Mouse (Mus musculus) layer of hippocampus, adult 2 months (tissue): ENCODE results near the gene Pdzd7. TPM values are rescaled to one million over a fixed set of nuclear protein-coding genes. Genes with fewer than 3 reads are reported as not detected.

Source experiments
- DNase-seq, 2 experiments: peaks; one replicate each; pipeline ENCODE4 v3.0.0; 2022; ENCODE audit warnings: low spot score in 2 of 2
- H3K27ac ChIP-seq: fragments of 200-600 bp; 2 replicates; pipeline ENCODE4 v1.8.1; 2022
- H3K4me3 ChIP-seq: fragments of 200-600 bp; 2 replicates; pipeline ENCODE4 v1.8.1; 2022; ENCODE audit warnings: mild to moderate bottlenecking
- CTCF ChIP-seq: fragments of 200-600 bp; conservative IDR thresholded peaks from 2 replicates; pipeline ENCODE4 v1.8.1; 2022; ENCODE audit warnings: antibody characterized with exemption, mild to moderate bottlenecking, moderate library complexity
- total RNA-seq, 2 experiments: library from RNA; stranded (reverse); gene quantifications; 2 replicates each; pipeline ENCODE4 v1.2.3; 2021

Gene Pdzd7
- total RNA-seq, 2 experiments from 2014 or later, result 2.1 to 3.3 TPM

DNA sequence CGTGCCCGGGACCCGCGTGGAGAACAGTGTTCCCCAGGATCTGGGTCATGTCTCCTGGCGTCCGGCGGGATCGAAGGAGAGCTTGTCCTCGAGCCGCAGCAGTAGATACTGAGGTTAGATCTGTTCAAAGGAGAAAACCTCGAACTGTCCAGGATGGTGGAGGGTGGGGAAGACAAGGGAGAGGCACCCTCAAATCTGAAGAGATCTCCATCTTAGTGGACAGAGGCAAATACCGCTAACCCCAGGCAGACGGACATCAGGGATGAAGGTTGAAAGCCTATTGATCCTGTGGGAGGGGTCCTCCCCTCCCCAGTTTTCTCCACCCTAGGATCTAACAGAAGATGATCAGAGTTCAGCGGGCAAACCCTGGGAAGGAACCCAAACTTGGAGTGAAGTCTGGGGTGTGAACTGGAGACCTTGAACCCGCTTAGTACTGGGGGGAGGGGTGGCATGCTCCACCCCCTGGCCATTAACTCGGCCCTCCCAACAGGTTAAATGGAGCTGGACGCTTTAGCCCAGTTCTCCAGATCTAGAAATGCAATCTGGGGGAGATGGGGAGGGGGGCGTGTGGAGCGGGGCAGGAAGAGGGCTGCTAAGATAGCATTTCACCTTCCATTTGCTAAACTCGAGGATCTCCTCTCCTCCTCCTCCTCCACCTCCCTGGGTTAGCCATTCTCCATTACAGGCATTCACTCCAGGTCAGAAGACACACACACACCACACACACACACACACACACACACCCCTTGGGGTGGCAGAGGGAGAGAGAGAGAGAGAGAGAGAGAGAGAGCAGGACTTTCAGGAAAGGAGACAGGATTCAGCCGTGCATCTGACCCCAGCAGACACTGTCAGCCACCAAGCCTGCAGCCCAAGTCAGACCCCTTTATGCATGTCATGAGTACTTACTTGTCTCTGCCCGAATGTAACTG is 55.7 kb downstream of the Pdzd7 start:
- DNase-seq, result no peak
- TF ChIP-seq CTCF, result no peak
- Histone ChIP-seq H3K27ac (peak overlapping the region; percentile 70), H3K4me3 (peak overlapping the region; percentile 73)

DNA sequence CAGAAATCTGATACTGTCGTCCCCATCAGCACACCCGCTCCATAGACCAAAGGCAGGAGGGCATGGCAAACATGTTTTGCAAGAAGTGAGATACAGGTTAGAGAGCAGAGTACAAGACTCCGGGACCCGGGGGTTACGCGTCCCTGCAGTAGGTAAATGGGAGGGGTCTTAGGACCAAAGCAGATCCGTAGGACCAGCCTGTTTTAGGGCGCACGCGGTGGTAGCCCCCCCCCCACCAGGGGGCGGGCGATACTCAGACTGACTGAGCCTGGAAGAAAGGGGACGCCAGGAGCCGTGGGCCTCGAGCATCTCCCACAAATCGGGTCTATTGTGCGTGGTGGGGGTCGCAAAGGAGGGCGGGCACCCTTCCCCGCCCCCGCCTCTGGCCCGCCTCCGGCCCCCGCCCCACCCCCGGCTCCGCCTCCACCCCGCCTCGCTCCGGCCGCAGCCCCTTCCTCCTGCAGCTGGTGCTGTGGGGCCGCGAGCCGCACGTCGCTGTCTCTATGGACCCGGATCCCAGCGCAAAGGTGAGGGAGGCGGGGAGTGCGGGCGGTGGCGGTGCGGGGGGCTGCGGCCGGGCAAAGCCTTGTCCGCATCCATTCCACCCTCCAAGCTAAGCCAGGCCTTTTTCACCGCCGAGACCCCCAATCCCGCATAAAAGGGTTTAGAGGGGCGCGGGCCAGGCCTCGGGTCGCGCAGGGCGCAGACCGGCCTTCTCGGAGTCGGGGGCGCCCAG is 56.5 kb downstream of the Pdzd7 start, which contains the start of gene Sema4g:
Sema4g (plus strand) TSS at position 271 of the 736 bp plus-strand sequence.
- Histone ChIP-seq H3K27ac (peak within 1 kb of the TSS; percentile 70), H3K4me3 (peak within 1 kb of the TSS; percentile 73)
- no peak for DNase-seq
- TF ChIP-seq CTCF, result peak; percentile 72

DNA sequence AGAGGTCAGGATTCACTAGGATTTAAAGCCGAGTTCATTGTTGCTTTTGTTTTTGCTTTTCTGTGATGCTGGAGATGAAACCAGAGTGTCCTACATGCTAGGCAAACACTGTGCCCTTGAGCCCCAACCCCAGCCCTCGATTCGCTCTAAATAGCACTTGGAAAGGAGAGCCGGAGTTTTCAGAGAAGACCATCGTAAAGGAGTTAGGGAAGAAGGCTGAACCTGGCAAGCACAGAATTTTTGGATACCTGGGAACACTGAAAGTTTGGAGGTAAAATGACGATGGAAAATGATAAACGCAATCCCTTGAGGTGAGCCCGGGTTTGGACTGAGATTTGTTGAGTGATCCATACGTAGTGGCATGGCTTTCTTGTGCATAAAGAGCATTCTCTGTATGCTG is 57.2 kb downstream of the Pdzd7 start:
- no peak for TF ChIP-seq CTCF
- no peak overlapping the region for H3K27ac ChIP-seq
- DNase-seq, result no peak
- H3K4me3 ChIP-seq, result peak overlapping the region; percentile 73

DNA sequence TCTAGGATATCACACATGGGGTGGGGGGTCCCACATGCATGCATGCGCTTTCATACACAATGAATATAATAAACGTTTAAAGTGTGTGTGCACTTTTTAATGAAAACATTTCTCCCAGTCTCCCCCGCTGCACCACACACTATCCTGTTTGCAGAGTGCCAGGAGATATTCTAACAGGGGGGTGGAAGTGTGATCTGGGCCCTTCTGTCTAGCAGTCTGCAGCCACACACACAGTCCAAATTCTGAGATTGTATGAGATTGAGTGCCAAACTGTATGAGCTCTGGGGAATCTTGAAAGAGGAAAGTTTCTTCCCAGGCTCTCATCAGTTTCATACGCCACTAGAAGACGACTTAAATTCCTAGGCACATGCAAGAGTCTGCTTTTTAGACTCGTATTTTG is 57.7 kb downstream of the Pdzd7 start:
- H3K4me3 ChIP-seq, result no peak overlapping the region
- TF ChIP-seq CTCF, result no peak
- DNase-seq, result peak; percentile 67 to 76
- no peak overlapping the region for H3K27ac ChIP-seq

DNA sequence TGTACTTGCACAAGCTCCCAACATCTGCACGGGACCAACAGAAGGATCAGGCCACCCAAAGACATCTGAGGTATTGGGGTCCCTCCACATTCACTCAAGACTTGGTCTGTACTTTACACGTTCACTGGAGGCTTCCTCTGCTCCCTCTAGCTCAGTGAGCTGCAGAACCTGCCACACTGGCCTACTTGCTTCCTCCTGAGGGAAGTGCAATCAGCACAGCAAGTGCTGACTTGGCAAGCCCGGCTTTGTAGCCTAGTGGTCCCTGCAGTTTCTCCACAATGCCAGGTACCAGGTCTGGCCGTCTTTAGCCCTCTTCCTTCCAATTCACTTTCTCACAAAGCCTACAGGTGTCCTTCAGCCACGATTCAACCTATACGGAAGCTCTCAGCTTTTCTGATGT is 58.5 kb downstream of the Pdzd7 start:
- Histone ChIP-seq H3K27ac (0 out of 2 replicates have a peak overlapping the region, but pooled peaks have one; percentile 9), H3K4me3 (no peak overlapping the region)
- no peak for TF ChIP-seq CTCF
- DNase-seq, result no peak

DNA sequence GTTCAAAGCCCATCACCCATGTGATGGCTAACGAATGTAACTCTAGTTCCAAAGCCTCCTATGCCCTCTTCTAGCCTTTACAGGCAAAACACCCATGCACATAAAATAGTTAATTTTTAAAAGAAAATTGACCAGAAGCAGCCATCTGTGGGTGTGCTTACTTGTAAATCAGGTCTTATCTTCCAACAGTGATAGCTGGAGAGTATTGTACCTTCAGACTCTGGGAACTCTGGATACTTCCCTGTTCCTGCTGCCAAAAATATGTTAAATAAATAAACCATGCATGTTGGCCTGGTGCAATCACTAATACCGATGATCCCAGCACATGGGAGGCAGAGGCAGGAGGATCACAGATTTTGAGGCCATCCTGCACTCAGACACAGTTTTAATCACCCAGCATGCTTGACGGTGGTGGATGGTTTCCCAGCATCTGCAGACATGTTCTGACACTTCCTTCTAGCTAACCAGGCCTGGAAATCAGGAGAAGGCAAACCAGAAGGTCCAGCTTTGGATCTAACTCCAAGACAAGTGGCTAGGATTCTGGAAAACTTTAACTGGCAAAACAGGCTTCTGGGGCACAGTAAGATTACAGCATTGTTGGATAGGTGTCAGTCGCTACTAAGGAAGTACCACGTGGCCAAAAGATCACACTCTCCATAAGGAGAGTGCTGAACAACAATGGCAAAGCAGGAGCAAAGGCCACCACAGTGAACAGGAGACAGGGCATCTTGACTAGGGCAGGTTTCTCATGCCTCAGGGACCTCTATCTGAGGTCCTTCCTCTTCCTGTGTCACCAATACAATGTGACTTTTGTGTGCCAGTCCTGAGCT is 60.1 kb downstream of the Pdzd7 start:
- no peak for TF ChIP-seq CTCF
- no peak for DNase-seq
- Histone ChIP-seq H3K4me3 (no peak overlapping the region), H3K27ac (no peak overlapping the region)

DNA sequence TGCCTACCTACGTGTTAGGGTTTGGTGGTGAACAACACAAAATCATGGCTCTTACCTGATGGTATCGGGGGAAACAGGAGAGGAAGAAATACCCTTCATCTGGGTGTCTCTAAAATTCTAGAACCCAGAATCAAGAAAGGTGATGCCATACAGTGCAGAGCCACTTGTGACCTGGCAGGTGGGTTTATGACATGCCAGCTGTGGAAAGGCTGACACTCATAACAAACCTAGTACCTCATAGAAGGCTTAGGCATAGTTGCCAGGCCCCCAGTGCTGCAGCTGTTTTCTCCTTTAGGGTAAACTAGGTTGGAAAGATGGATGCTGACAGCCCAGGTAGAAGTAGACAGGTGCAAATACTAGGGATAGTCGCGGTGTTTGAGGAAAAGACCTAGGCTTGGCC is 61.1 kb downstream of the Pdzd7 start:
- H3K27ac ChIP-seq, result no peak overlapping the region
- no peak for DNase-seq
- no peak overlapping the region for H3K4me3 ChIP-seq
- TF ChIP-seq CTCF, result no peak

DNA sequence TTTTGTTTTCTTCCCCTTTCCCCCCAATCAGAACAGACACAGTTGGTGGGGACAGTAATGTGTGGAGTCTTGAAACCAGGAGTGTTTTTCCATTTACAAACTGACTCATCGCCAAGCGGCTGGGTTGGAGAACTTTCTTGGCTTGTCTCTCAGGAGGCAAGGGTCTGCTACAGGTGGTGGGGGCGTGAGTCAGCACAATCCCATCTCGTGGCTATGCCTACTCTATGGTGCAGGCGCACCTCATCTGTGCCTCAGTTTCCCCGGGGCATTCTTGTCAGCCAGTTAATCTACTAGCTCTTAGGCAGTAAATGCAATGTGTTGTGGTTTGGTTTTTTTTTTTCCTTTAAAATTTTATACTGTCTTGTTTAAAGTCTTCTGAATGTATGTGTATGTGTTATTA is 62.2 kb downstream of the Pdzd7 start:
- Histone ChIP-seq H3K4me3 (no peak overlapping the region), H3K27ac (no peak overlapping the region)
- TF ChIP-seq CTCF, result no peak
- no peak for DNase-seq

DNA sequence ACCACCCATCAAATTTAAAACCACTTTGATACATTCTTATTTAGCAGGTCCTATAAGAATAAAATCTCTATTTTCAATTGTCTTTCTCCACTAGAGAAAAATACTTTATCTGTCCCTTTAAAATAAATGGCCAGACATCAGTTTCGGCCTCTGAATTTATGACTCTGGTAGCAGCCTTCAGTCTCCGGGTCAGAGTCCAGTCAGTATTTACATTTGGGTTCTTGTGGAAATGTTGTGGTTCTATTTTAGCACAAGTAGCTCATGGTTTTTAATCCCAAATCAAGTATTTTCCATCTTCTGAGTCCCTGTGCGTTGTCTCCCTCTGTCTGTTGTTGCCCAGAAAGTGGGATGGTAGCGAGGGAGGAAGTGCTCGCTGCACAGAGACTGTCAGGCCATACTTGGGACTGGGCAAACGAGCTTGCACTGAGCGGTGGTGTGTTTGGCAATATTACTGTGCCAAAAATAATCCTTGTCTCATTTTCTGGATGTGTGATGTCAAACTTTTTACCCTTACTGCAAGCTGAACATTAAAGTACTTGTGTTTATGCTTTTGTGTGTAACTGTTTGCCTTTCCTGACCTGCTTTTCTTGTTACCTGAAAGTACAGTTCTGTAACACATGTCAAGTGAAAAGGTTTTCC is 62.9 kb downstream of the Pdzd7 start:
- Histone ChIP-seq H3K4me3 (no peak overlapping the region), H3K27ac (peak overlapping the region; percentile 1; the same call in 1 of the 2 replicates)
- no peak for DNase-seq
- TF ChIP-seq CTCF, result no peak

DNA sequence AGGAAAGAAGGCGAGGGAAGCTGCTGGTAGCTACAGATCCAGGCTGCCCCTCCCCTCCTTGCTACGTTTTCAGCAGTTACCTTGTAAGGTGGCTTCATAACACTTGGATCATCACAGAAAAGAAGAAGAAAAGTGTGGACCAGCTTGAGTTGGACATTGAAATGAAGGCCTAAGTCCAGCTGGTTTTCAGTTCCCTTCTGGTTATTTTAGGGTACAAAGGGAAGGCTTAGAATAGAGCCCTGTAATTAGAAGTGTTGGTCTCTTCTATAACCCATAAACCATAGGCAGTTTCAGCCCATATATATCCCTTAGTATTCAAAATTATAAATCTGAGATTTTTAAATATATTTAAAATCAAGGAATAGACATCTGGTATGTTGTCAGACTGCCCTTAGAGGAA is 64.7 kb downstream of the Pdzd7 start:
- no peak for DNase-seq
- no peak overlapping the region for H3K4me3 ChIP-seq
- peak overlapping the region; percentile 46; the same call in 1 of the 2 replicates for H3K27ac ChIP-seq
- TF ChIP-seq CTCF, result no peak

DNA sequence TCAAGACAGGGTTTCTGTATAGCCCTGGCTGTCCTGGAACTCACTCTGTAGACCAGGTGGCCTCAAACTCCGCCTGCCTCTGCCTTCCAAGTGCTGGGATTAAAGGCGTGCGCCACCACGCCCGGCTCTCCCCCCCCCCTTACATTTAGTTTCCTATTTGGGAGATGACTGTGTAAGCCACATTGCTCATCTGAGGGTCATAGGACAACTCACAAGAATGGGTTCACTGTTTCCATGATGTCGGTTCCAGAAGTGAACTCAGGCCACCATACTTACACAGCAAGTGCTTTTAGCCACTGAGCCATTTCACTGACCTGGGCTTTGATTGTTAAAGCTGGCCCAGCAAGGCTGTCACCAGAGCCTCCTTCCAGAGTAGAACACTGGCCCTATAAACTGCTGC is 68.4 kb downstream of the Pdzd7 start:
- no peak for DNase-seq
- Histone ChIP-seq H3K4me3 (no peak overlapping the region), H3K27ac (no peak overlapping the region)
- TF ChIP-seq CTCF, result no peak

Other genes with a start within 250 kb of the Pdzd7 start
- 10 to 100 TPM; 35.6 to 43.9 TPM for gene Slf2, start 114.6 kb downstream of the Pdzd7 start, total RNA-seq
- 10 to 100 TPM; 20.0 to 21.6 TPM for gene Sema4g, start 56.6 kb downstream of the Pdzd7 start, total RNA-seq
- 10 to 100 TPM; 14.7 to 15.3 TPM for gene Twnk, start 40.1 kb downstream of the Pdzd7 start, total RNA-seq
- gene Mrpl43, start 39.3 kb downstream of the Pdzd7 start, total RNA-seq, result 10 to 100 TPM; 38.6 to 41.1 TPM
- 10 to 100 TPM; 28.5 to 30.1 TPM for gene Lzts2, start 31.3 kb downstream of the Pdzd7 start, total RNA-seq
- gene Sfxn3, start 1.8 kb upstream of the Pdzd7 start, total RNA-seq, result 10 to 100 TPM; 87.3 to 99.8 TPM
- gene Kazald1, start 29.5 kb upstream of the Pdzd7 start, total RNA-seq, result 1 to 10 TPM; 1.4 to 1.9 TPM
- not detected for gene Tlx1, start 105.0 kb upstream of the Pdzd7 start, total RNA-seq
- not detected for gene Lbx1, start 190.1 kb upstream of the Pdzd7 start, total RNA-seq